Mouse (Mus musculus) midbrain, embryonic 14.5 days (tissue): ENCODE measurements around the gene Pfkp. TPM values are rescaled to one million over a fixed set of nuclear protein-coding genes. Genes with fewer than 3 reads are reported as not detected.

ENCODE experiments used
- polyA plus RNA-seq: library from polyadenylated mRNA; unstranded; fragments of >200 nt; fragmentation: Nextera tagmentation; extraction: Ambion mirVana; gene quantifications from 2 replicates; pipeline ENCODE4 v1.2.1, GENCODE M21; 2014

The Pfkp gene
- polyA plus RNA-seq, 1 experiment from 2014 or later = 241 TPM

Other genes starting within 250 kb of the Pfkp start
- gene Pitrm1, start 100.6 kb downstream of the Pfkp start, polyA plus RNA-seq = 42.5 and 63.5 TPM in 2 replicates